In the genomic region with DNA sequence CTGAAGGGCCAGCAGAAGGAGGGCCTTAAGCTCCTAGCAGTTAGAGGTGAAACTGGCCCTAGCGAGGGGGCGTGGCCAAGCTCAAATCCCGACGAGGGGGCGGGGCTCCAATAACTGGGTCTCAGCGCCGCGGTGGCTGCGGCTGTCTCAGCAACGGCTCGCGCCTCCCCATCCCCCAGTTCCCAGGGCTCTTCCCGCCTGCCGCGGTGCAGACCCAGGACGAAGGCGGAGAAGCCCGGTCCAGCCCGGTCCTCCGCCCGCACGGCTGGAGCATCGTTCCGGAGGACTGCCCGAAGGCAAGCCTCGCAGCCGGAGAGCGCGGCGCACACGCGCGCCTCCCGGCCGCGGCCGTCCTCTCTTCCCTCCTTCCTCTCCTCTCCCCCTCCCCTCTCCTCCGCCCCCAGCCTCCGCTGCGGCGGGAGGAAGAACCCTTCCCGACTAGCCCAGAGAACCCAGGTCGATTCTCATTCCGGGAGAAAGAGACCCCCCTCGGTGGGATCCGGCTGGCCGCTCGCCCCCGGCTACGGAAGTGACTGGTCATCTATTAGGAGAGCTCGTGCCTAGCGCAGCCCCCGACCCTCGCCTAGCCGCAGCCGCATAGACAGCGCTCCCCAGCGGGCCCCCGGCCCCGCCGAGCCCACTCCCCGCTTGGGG, we compare ENCODE assay signal across 7 mouse cellular contexts. TPM values are rescaled to one million over a fixed set of nuclear protein-coding genes. Genes with fewer than 3 reads are reported as not detected.
DNase-seq lines count a peak whose midpoint lies in the region; ATAC-seq lines count a peak whose summit lies in the region.

No protein-coding gene starts in this region.

- peaks cover 19% of the 10 kb centered on the region; the same call in 1 of the 2 replicates for H3K4me1 ChIP-seq in embryonic facial prominence, embryonic 13.5 days
- H3K4me1 ChIP-seq in limb, embryonic 13.5 days, result peaks cover 17% of the 10 kb centered on the region
- peaks cover 18% of the 10 kb centered on the region for H3K4me1 ChIP-seq in midbrain, embryonic 15.5 days

- 27% methylated on average over 50 of the region's 62 CpGs for WGBS in embryonic facial prominence, embryonic 13.5 days
- WGBS in limb, embryonic 13.5 days, result 15% methylated on average over 48 of the region's 62 CpGs
- WGBS in midbrain, embryonic 15.5 days, result 44% methylated on average over 60 of the region's 62 CpGs

- peak overlapping the region; percentile 89 for H3K9ac ChIP-seq in embryonic facial prominence, embryonic 13.5 days
- peak overlapping the region; percentile 87 for H3K9ac ChIP-seq in limb, embryonic 13.5 days
- peak overlapping the region; percentile 52 for H3K9ac ChIP-seq in midbrain, embryonic 15.5 days

- H3K36me3 ChIP-seq in embryonic facial prominence, embryonic 13.5 days, result no peaks in the 10 kb centered on the region
- H3K36me3 ChIP-seq in limb, embryonic 13.5 days, result no peaks in the 10 kb centered on the region
- no peaks in the 10 kb centered on the region for H3K36me3 ChIP-seq in midbrain, embryonic 15.5 days (replicated peaks)

- H3K4me2 ChIP-seq in embryonic facial prominence, embryonic 13.5 days, result peak overlapping the region; percentile 68
- peak overlapping the region; percentile 75 for H3K4me2 ChIP-seq in limb, embryonic 13.5 days (replicated peaks)
- H3K4me2 ChIP-seq in midbrain, embryonic 15.5 days, result peak overlapping the region; percentile 63

- peak overlapping the region; percentile 65 for H3K4me3 ChIP-seq in embryonic facial prominence, embryonic 13.5 days
- H3K4me3 ChIP-seq in limb, embryonic 13.5 days, result peak overlapping the region; percentile 67
- peak overlapping the region; percentile 52 for H3K4me3 ChIP-seq in midbrain, embryonic 15.5 days

- H3K27ac ChIP-seq in embryonic facial prominence, embryonic 13.5 days, result peak overlapping the region; percentile 90
- peak overlapping the region; percentile 89 for H3K27ac ChIP-seq in limb, embryonic 13.5 days
- H3K27ac ChIP-seq in midbrain, embryonic 15.5 days, result peak overlapping the region; percentile 95

- H3K27me3 ChIP-seq in embryonic facial prominence, embryonic 13.5 days, result no peaks in the 10 kb centered on the region
- 0 out of 2 replicates have a peak, but pooled peaks cover 6% of the 10 kb centered on the region for H3K27me3 ChIP-seq in limb, embryonic 13.5 days
- no peaks in the 10 kb centered on the region for H3K27me3 ChIP-seq in midbrain, embryonic 15.5 days (replicated peaks)

- peak; percentile 77 for ATAC-seq in embryonic facial prominence, embryonic 13.5 days (ENCODE audit: insufficient number of reproducible peaks, insufficient read depth, low FRiP score, low TSS enrichment, low read depth)
- ATAC-seq in limb, embryonic 13.5 days (ENCODE audit: low FRiP score, low read depth), result peak; percentile 89
- ATAC-seq in midbrain, embryonic 15.5 days (replicated peaks), result peak; percentile 92

- no peaks in the 10 kb centered on the region for H3K9me3 ChIP-seq in embryonic facial prominence, embryonic 13.5 days
- peaks cover 2% of the 10 kb centered on the region; the same call in 1 of the 2 replicates for H3K9me3 ChIP-seq in limb, embryonic 13.5 days
- no peaks in the 10 kb centered on the region for H3K9me3 ChIP-seq in midbrain, embryonic 15.5 days

- peak; percentile 46 to 66 for DNase-seq in adrenal gland, postnatal 4 days (ENCODE audit: low spot score in 2 of 2)
- peak; percentile 75 to 86 for DNase-seq in heart, adult 9 months (ENCODE audit: low spot score in 2 of 2)
- DNase-seq in kidney, adult 9 months, result peak; percentile 91
- DNase-seq in spleen, postnatal 36 days (ENCODE audit: low spot score in 2 of 2), result peak; percentile 18 to 23

RNA-seq across cellular contexts. Expression of a gene that starts 1.0 kb away (rescaled TPM):
- total RNA-seq in adrenal gland, postnatal 4 days (2021), result 10 to 100 TPM; 30.9 to 32.7 TPM
- 14.9 and 15.9 TPM in 2 replicates for polyA plus RNA-seq in embryonic facial prominence, embryonic 13.5 days (2015; fragmentation: Nextera tagmentation; extraction: Ambion mirVana)
- polyA plus RNA-seq in limb, embryonic 13.5 days (2015; fragmentation: Nextera tagmentation; extraction: Ambion mirVana), result 15.5 and 16.3 TPM in 2 replicates
- polyA plus RNA-seq in midbrain, embryonic 15.5 days (2015; fragmentation: Nextera tagmentation; extraction: Ambion mirVana), result 15.7 and 16.2 TPM in 2 replicates

RNA-seq across cellular contexts. Expression of a gene that starts 29.8 kb away (rescaled TPM):
- total RNA-seq in adrenal gland, postnatal 4 days (2021), result 10 to 100 TPM; 62.4 to 75.3 TPM
- 31.3 and 31.6 TPM in 2 replicates for polyA plus RNA-seq in embryonic facial prominence, embryonic 13.5 days (2015; fragmentation: Nextera tagmentation; extraction: Ambion mirVana)
- polyA plus RNA-seq in limb, embryonic 13.5 days (2015; fragmentation: Nextera tagmentation; extraction: Ambion mirVana), result 26.4 and 26.5 TPM in 2 replicates
- 86.0 and 97.9 TPM in 2 replicates for polyA plus RNA-seq in midbrain, embryonic 15.5 days (2015; fragmentation: Nextera tagmentation; extraction: Ambion mirVana)

RNA-seq across cellular contexts. Expression of a gene that starts 49.4 kb away (rescaled TPM):
- total RNA-seq in adrenal gland, postnatal 4 days (2021), result 10 to 100 TPM; 34.6 to 37.8 TPM
- polyA plus RNA-seq in embryonic facial prominence, embryonic 13.5 days (2015; fragmentation: Nextera tagmentation; extraction: Ambion mirVana), result 35.9 and 42.4 TPM in 2 replicates
- 43.0 and 44.8 TPM in 2 replicates for polyA plus RNA-seq in limb, embryonic 13.5 days (2015; fragmentation: Nextera tagmentation; extraction: Ambion mirVana)
- 40.6 and 41.3 TPM in 2 replicates for polyA plus RNA-seq in midbrain, embryonic 15.5 days (2015; fragmentation: Nextera tagmentation; extraction: Ambion mirVana)

Comparison
In these comparisons a context has a peak if more than half of its experiments do, and no peak if none do; other contexts are left out.
1. Peak in every context shown above with its lines: DNase-seq, ATAC-seq, H3K4me3 ChIP-seq and H3K27ac ChIP-seq.
2. DNase-seq: peak in every context shown above with its lines; median percentile 91 in kidney, adult 9 months; 80 in heart, adult 9 months; 56 in adrenal gland, postnatal 4 days; 20 in spleen, postnatal 36 days.